Comparison of ENCODE assay signal across 33 mouse cellular contexts in genomic region chr9:94475973-94476372, GRCm38 (mm10).
"Had no signal": no experiment of that assay in that cellular context is flagged by ENCODE, and none has a peak within 500 bp of the region (broad histone marks: within the 10 kb centered on the region; RNA-seq: fewer than 3 reads in every experiment).

No protein-coding gene starts in this region.

- H3K27ac ChIP-seq: heart, embryonic 13.5 days; heart, embryonic 15.5 days; hindbrain, embryonic 10.5 days; hindbrain, embryonic 12.5 days; hindbrain, embryonic 13.5 days; hindbrain, embryonic 14.5 days; hindbrain, embryonic 15.5 days; hindbrain, postnatal 0 days; intestine, embryonic 15.5 days; kidney, embryonic 15.5 days; kidney, postnatal 0 days; layer of hippocampus, adult 2 months; left cerebral cortex, adult 2 months had no signal

- H3K4me2 ChIP-seq: heart, embryonic 12.5 days; heart, embryonic 13.5 days; heart, embryonic 15.5 days; hindbrain, embryonic 12.5 days; hindbrain, embryonic 13.5 days; hindbrain, embryonic 14.5 days; hindbrain, embryonic 15.5 days; intestine, embryonic 15.5 days; kidney, embryonic 15.5 days had no signal

- H3K4me1 ChIP-seq: heart, embryonic 15.5 days; hindbrain, embryonic 10.5 days; kidney, embryonic 15.5 days had no signal

- H3K36me3 ChIP-seq: heart, embryonic 12.5 days; heart, embryonic 13.5 days; heart, embryonic 15.5 days; hindbrain, embryonic 10.5 days; hindbrain, embryonic 12.5 days; hindbrain, embryonic 13.5 days; hindbrain, embryonic 15.5 days; intestine, embryonic 15.5 days; kidney, embryonic 15.5 days had no signal

- H3K9me3 ChIP-seq: heart, embryonic 12.5 days; heart, embryonic 13.5 days; heart, embryonic 15.5 days; hindbrain, embryonic 10.5 days; hindbrain, embryonic 12.5 days; hindbrain, embryonic 13.5 days; hindbrain, embryonic 15.5 days; intestine, embryonic 15.5 days; kidney, embryonic 15.5 days had no signal

- DNase-seq: heart, postnatal 10 days; heart, postnatal 14 days; heart, postnatal 36 days; heart, postnatal 4 days; kidney, adult 11 months; kidney, adult 18-20 months; kidney, adult 2 months; kidney, adult 8-10 months; kidney, adult 9 months; kidney, postnatal 10 days; kidney, postnatal 14 days; kidney, postnatal 25 days; kidney, postnatal 36 days; kidney, postnatal 4 days; layer of hippocampus, adult 9-11 months had no signal

- H3K27me3 ChIP-seq: heart, embryonic 12.5 days; heart, embryonic 13.5 days; heart, embryonic 15.5 days; hindbrain, embryonic 12.5 days; hindbrain, embryonic 13.5 days; hindbrain, embryonic 15.5 days; intestine, embryonic 15.5 days; kidney, embryonic 15.5 days had no signal

- H3K9ac ChIP-seq: heart, embryonic 12.5 days; heart, embryonic 13.5 days; heart, embryonic 15.5 days; hindbrain, embryonic 12.5 days; hindbrain, embryonic 13.5 days; hindbrain, embryonic 14.5 days; hindbrain, embryonic 15.5 days; intestine, embryonic 15.5 days; kidney, embryonic 15.5 days had no signal

- H3K4me3 ChIP-seq: heart, embryonic 12.5 days; heart, embryonic 13.5 days; heart, embryonic 15.5 days; hindbrain, embryonic 10.5 days; hindbrain, embryonic 12.5 days; hindbrain, embryonic 13.5 days; hindbrain, embryonic 15.5 days; intestine, embryonic 15.5 days; kidney, embryonic 15.5 days; layer of hippocampus, adult 2 months; left cerebral cortex, adult 2 months had no signal

- ATAC-seq: hindbrain, embryonic 16.5 days; hindbrain, postnatal 0 days; inflammation-experienced regulatory T-cells, adult 6 months; intestine, embryonic 15.5 days; intestine, embryonic 16.5 days; intestine, postnatal 0 days had no signal
